Mouse (Mus musculus): ENCODE data around the gene Man2b2. TPM values are rescaled to one million over a fixed set of nuclear protein-coding genes. Genes with fewer than 3 reads are reported as not detected.
"Not testable (repeated sequence)": the region's sequence is repeated elsewhere in the genome, so short reads cannot be mapped to it uniquely, and the experiment has no call there.

Man2b2 gene
- polyA plus RNA-seq, 1 experiment from 2014 or later = 7.6 TPM

GRCm38 (mm10) chr5:36819742-36820141, 10.7 kb downstream of the Man2b2 start:
- Histone ChIP-seq H3K4me3 (no peak overlapping the region), H3K27me3 (ENCODE audit: low read depth, poor library complexity, severe bottlenecking) (no peaks in the 10 kb centered on the region), H3K27ac (no peak overlapping the region), H3K9me3 (replicated peaks) (no peaks in the 10 kb centered on the region), H3K4me1 (no peaks in the 10 kb centered on the region), H3K36me3 (0 out of 2 replicates have a peak, but pooled peaks cover 4% of the 10 kb centered on the region)
- WGBS = 84% methylated on average over 5 of the region's 5 CpGs
- no peak for DNase-seq (ENCODE audit: low spot score)

GRCm38 (mm10) chr5:36817738-36818137, 12.7 kb downstream of the Man2b2 start:
- H3K27me3 ChIP-seq (ENCODE audit: low read depth, poor library complexity, severe bottlenecking) = no peaks in the 10 kb centered on the region
- H3K27ac ChIP-seq = no peak overlapping the region
- H3K36me3 ChIP-seq = no peaks in the 10 kb centered on the region
- no peaks in the 10 kb centered on the region for H3K9me3 ChIP-seq (replicated peaks)
- H3K4me1 ChIP-seq = peaks cover 6% of the 10 kb centered on the region
- no peak for DNase-seq (ENCODE audit: low spot score)
- 60% methylated on average over 3 of the region's 3 CpGs for WGBS
- H3K4me3 ChIP-seq = no peak overlapping the region

- WGBS = 83% methylated on average over 6 of the region's 6 CpGs
- H3K36me3 ChIP-seq = no peaks in the 10 kb centered on the region
- no peak for DNase-seq (ENCODE audit: low spot score)
Observed at GRCm38 (mm10) chr5:36814554-36814953, 15.9 kb downstream of the Man2b2 start.

GRCm38 (mm10) chr5:36811413-36811812, 19.0 kb downstream of the Man2b2 start:
- Histone ChIP-seq H3K9me3 (replicated peaks) (no peaks in the 10 kb centered on the region), H3K27ac (no peak overlapping the region), H3K36me3 (no peaks in the 10 kb centered on the region), H3K27me3 (ENCODE audit: low read depth, poor library complexity, severe bottlenecking) (no peaks in the 10 kb centered on the region), H3K4me1 (peaks cover 6% of the 10 kb centered on the region), H3K4me3 (no peak overlapping the region)
- peak; percentile 78 for DNase-seq (ENCODE audit: low spot score)
- WGBS = 33% methylated on average over 3 of the region's 3 CpGs

More at GRCm38 (mm10) chr5:36814554-36814953, 15.9 kb downstream of the Man2b2 start:
- H3K27me3 ChIP-seq (ENCODE audit: low read depth, poor library complexity, severe bottlenecking) = no peaks in the 10 kb centered on the region
- H3K4me3 ChIP-seq = no peak overlapping the region
- H3K4me1 ChIP-seq = peaks cover 6% of the 10 kb centered on the region
- H3K27ac ChIP-seq = no peak overlapping the region
- no peaks in the 10 kb centered on the region for H3K9me3 ChIP-seq (replicated peaks)

GRCm38 (mm10) chr5:36810634-36811033, 19.8 kb downstream of the Man2b2 start:
- Histone ChIP-seq H3K36me3 (no peaks in the 10 kb centered on the region), H3K27me3 (ENCODE audit: low read depth, poor library complexity, severe bottlenecking) (no peaks in the 10 kb centered on the region), H3K4me3 (no peak overlapping the region), H3K27ac (no peak overlapping the region), H3K9me3 (replicated peaks) (no peaks in the 10 kb centered on the region), H3K4me1 (peaks cover 6% of the 10 kb centered on the region)
- no peak for DNase-seq (ENCODE audit: low spot score)
- WGBS = 69% methylated on average over 3 of the region's 3 CpGs

- Histone ChIP-seq H3K9me3 (replicated peaks) (no peaks in the 10 kb centered on the region), H3K36me3 (no peaks in the 10 kb centered on the region), H3K27ac (no peak overlapping the region), H3K27me3 (ENCODE audit: low read depth, poor library complexity, severe bottlenecking) (no peaks in the 10 kb centered on the region), H3K4me3 (no peak overlapping the region), H3K4me1 (peaks cover 6% of the 10 kb centered on the region)
- DNase-seq (ENCODE audit: low spot score) = no peak
- 95% methylated on average over 7 of the region's 7 CpGs for WGBS
Observed at GRCm38 (mm10) chr5:36809123-36809522, 21.3 kb downstream of the Man2b2 start.

- Histone ChIP-seq H3K9me3 (replicated peaks) (no peaks in the 10 kb centered on the region), H3K4me3 (no peak overlapping the region), H3K4me1 (no peaks in the 10 kb centered on the region), H3K36me3 (no peaks in the 10 kb centered on the region), H3K27ac (no peak overlapping the region), H3K27me3 (ENCODE audit: low read depth, poor library complexity, severe bottlenecking) (no peaks in the 10 kb centered on the region)
- whole genome bisulfite sequencing = 36% methylated on average over 5 of the region's 5 CpGs
- no peak for DNase-seq (ENCODE audit: low spot score)
Observed at GRCm38 (mm10) chr5:36807106-36807505, 23.3 kb downstream of the Man2b2 start.

GRCm38 (mm10) chr5:36797291-36797690, 33.2 kb downstream of the Man2b2 start:
- H3K27ac ChIP-seq = no peak overlapping the region

GRCm38 (mm10) chr5:36796296-36797014, 34.0 kb downstream of the Man2b2 start, which contains the start of gene Mrfap1:
Mrfap1 (minus strand) TSS chr5:36796772.
- under 1% methylated on average over 90 of the region's 90 CpGs for WGBS
- not testable (repeated sequence) for H3K9me3 ChIP-seq (replicated peaks); H3K27me3 ChIP-seq (ENCODE audit: low read depth, poor library complexity, severe bottlenecking); H3K4me1 ChIP-seq
- H3K36me3 ChIP-seq = peaks cover 23% of the 10 kb centered on the region
- peak within 1 kb of the TSS; percentile 83 for H3K4me3 ChIP-seq
- peak; percentile 97 for DNase-seq (ENCODE audit: low spot score)
- peak within 1 kb of the TSS; percentile 92 for H3K27ac ChIP-seq

More at GRCm38 (mm10) chr5:36797291-36797690, 33.2 kb downstream of the Man2b2 start:
- peaks cover 5% of the 10 kb centered on the region; the same call in 1 of the 2 replicates for H3K27me3 ChIP-seq (ENCODE audit: low read depth, poor library complexity, severe bottlenecking)
- peaks cover 7% of the 10 kb centered on the region; the same call in 1 of the 2 replicates for H3K4me1 ChIP-seq
- H3K36me3 ChIP-seq = peaks cover 23% of the 10 kb centered on the region
- DNase-seq (ENCODE audit: low spot score) = no peak
- H3K9me3 ChIP-seq (replicated peaks) = no peaks in the 10 kb centered on the region
- H3K4me3 ChIP-seq = peak overlapping the region; percentile 83
- WGBS = 58% methylated on average over 8 of the region's 8 CpGs

- 5% methylated on average over 35 of the region's 37 CpGs for WGBS
- not testable (repeated sequence) for H3K27me3 ChIP-seq (ENCODE audit: low read depth, poor library complexity, severe bottlenecking)
Observed at GRCm38 (mm10) chr5:36795647-36796295, 34.7 kb downstream of the Man2b2 start.

GRCm38 (mm10) chr5:36791861-36792260, 38.6 kb downstream of the Man2b2 start:
- WGBS = 83% methylated on average over 9 of the region's 9 CpGs
- Histone ChIP-seq H3K9me3 (replicated peaks) (no peaks in the 10 kb centered on the region), H3K27ac (no peak overlapping the region), H3K4me1 (peaks cover 4% of the 10 kb centered on the region; the same call in 1 of the 2 replicates), H3K4me3 (no peak overlapping the region), H3K27me3 (ENCODE audit: low read depth, poor library complexity, severe bottlenecking) (no peaks in the 10 kb centered on the region), H3K36me3 (peaks cover 30% of the 10 kb centered on the region)
- no peak for DNase-seq (ENCODE audit: low spot score)

More at GRCm38 (mm10) chr5:36795647-36796295, 34.7 kb downstream of the Man2b2 start:
- peak; percentile 71 for DNase-seq (ENCODE audit: low spot score)
- not testable (repeated sequence) for H3K4me1 ChIP-seq; H3K9me3 ChIP-seq (replicated peaks)
- H3K4me3 ChIP-seq = peak overlapping the region; percentile 83
- H3K27ac ChIP-seq = peak overlapping the region; percentile 92
- H3K36me3 ChIP-seq = peaks cover 27% of the 10 kb centered on the region

- H3K4me1 ChIP-seq = no peaks in the 10 kb centered on the region
- H3K27ac ChIP-seq = no peak overlapping the region
- 95% methylated on average over 5 of the region's 5 CpGs for WGBS
- no peak for DNase-seq (ENCODE audit: low spot score)
- no peak overlapping the region for H3K4me3 ChIP-seq
- H3K27me3 ChIP-seq (ENCODE audit: low read depth, poor library complexity, severe bottlenecking) = no peaks in the 10 kb centered on the region
- H3K36me3 ChIP-seq = peaks cover 6% of the 10 kb centered on the region; the same call in 1 of the 2 replicates
- 0 out of 2 replicates have a peak, but pooled peaks cover 4% of the 10 kb centered on the region for H3K9me3 ChIP-seq (replicated peaks)
Observed at GRCm38 (mm10) chr5:36786052-36786451, 44.4 kb downstream of the Man2b2 start.

- no peaks in the 10 kb centered on the region for H3K27me3 ChIP-seq (ENCODE audit: low read depth, poor library complexity, severe bottlenecking)
- no peak overlapping the region for H3K27ac ChIP-seq
- WGBS = 87% methylated on average over 2 of the region's 2 CpGs
- H3K36me3 ChIP-seq = no peaks in the 10 kb centered on the region
- H3K9me3 ChIP-seq (replicated peaks) = peaks cover 4% of the 10 kb centered on the region; the same call in 1 of the 2 replicates
- H3K4me3 ChIP-seq = no peak overlapping the region
- DNase-seq (ENCODE audit: low spot score) = no peak
- H3K4me1 ChIP-seq = peaks cover 6% of the 10 kb centered on the region; the same call in 1 of the 2 replicates
Observed at GRCm38 (mm10) chr5:36779512-36779911, 50.9 kb downstream of the Man2b2 start.
